Mouse (Mus musculus) midbrain, embryonic 12.5 days (tissue): ENCODE results near the gene Foxn1. TPM values are rescaled to one million over a fixed set of nuclear protein-coding genes. Genes with fewer than 3 reads are reported as not detected.

Experiments used
- ATAC-seq: fragments of 200-750 bp; cut with Nextera tagmentation; 2 replicates; pipeline ENCODE4 v1.8.0; 2017; ENCODE audit warnings: low read depth, moderate TSS enrichment, moderate library complexity; ENCODE audit not compliant: low FRiP score
- H3K27ac ChIP-seq: fragments of 300-500 bp; sonication (generic); replicated peaks from 2 replicates; pipeline ENCODE4 v1.5.1; 2016; ENCODE audit warnings: mild to moderate bottlenecking
- H3K27me3 ChIP-seq: fragments of 300-500 bp; sonication (generic); 2 replicates; pipeline ENCODE4 v1.6.1; 2016; ENCODE audit warnings: mild to moderate bottlenecking
- H3K36me3 ChIP-seq: fragments of 300-500 bp; sonication (generic); 2 replicates; pipeline ENCODE4 v1.6.1; 2016
- H3K4me1 ChIP-seq: fragments of 300-500 bp; sonication (generic); 2 replicates; pipeline ENCODE4 v1.6.1; 2016
- H3K4me2 ChIP-seq: fragments of 300-500 bp; sonication (generic); replicated peaks from 2 replicates; pipeline ENCODE4 v1.6.1; 2016; ENCODE audit warnings: mild to moderate bottlenecking, moderate library complexity
- H3K4me3 ChIP-seq: fragments of 300-500 bp; sonication (generic); 2 replicates; pipeline ENCODE4 v1.5.1; 2016; ENCODE audit warnings: mild to moderate bottlenecking
- H3K9ac ChIP-seq: fragments of 300-500 bp; sonication (generic); replicated peaks from 2 replicates; pipeline ENCODE4 v1.6.1; 2016; ENCODE audit warnings: mild to moderate bottlenecking, moderate library complexity
- H3K9me3 ChIP-seq: fragments of 300-500 bp; sonication (generic); 2 replicates; pipeline ENCODE4 v1.6.1; 2016; ENCODE audit warnings: mild to moderate bottlenecking
- WGBS: fragments of 180-500 bp; shearing (Covaris S2); methylation state at CpG from one replicate; pipeline ENCODE4 v1.1.7; 2016; 5-methylcytosine and 5-hydroxymethylcytosine counted together
- polyA plus RNA-seq: library from polyadenylated mRNA; unstranded; fragments of >200 nt; fragmentation: Nextera tagmentation; extraction: Ambion mirVana; gene quantifications from 2 replicates; pipeline ENCODE4 v1.2.1, GENCODE M21; 2016

The Foxn1 gene
- polyA plus RNA-seq, 1 experiment from 2014 or later, result not detected

- peaks cover 5% of the 10 kb centered on the region for H3K4me1 ChIP-seq
- peaks cover 11% of the 10 kb centered on the region; the same call in 1 of the 2 replicates for H3K27me3 ChIP-seq
- ATAC-seq, result no peak
- H3K36me3 ChIP-seq, result no peaks in the 10 kb centered on the region
- WGBS, result 43% methylated on average over 11 of the region's 11 CpGs
- H3K4me3 ChIP-seq, result peak overlapping the region; percentile 30
- H3K9ac ChIP-seq, result peak overlapping the region; percentile 39; the same call in 1 of the 2 replicates
- no peak overlapping the region for H3K27ac ChIP-seq
- no peaks in the 10 kb centered on the region for H3K9me3 ChIP-seq
- peak overlapping the region; percentile 51 for H3K4me2 ChIP-seq
Measured at GRCm38 (mm10) chr11:78396950-78397349, 10.6 kb upstream of the Foxn1 start.

GRCm38 (mm10) chr11:78392728-78393127 lies 6.4 kb upstream of the Foxn1 start:
- no peak overlapping the region for H3K27ac ChIP-seq
- no peak overlapping the region for H3K4me3 ChIP-seq
- no peak overlapping the region for H3K9ac ChIP-seq
- ATAC-seq, result no peak
- no peaks in the 10 kb centered on the region for H3K36me3 ChIP-seq
- H3K4me1 ChIP-seq, result peaks cover 5% of the 10 kb centered on the region
- H3K27me3 ChIP-seq, result no peaks in the 10 kb centered on the region
- no peak overlapping the region for H3K4me2 ChIP-seq
- H3K9me3 ChIP-seq, result no peaks in the 10 kb centered on the region
- 80% methylated on average over 3 of the region's 3 CpGs for WGBS

GRCm38 (mm10) chr11:78385776-78386175 lies 582 bp downstream of the Foxn1 start:
- Histone ChIP-seq H3K27me3 (no peaks in the 10 kb centered on the region; the same call in 1 of the 2 replicates), H3K36me3 (no peaks in the 10 kb centered on the region), H3K4me3 (no peak overlapping the region), H3K9me3 (no peaks in the 10 kb centered on the region), H3K4me1 (no peaks in the 10 kb centered on the region), H3K4me2 (no peak overlapping the region), H3K9ac (no peak overlapping the region), H3K27ac (no peak overlapping the region)
- 90% methylated on average over 10 of the region's 10 CpGs for WGBS
- ATAC-seq, result no peak

GRCm38 (mm10) chr11:78382701-78383100 lies 3.7 kb downstream of the Foxn1 start:
- no peaks in the 10 kb centered on the region for H3K4me1 ChIP-seq
- no peak overlapping the region for H3K4me2 ChIP-seq
- no peak for ATAC-seq
- H3K27ac ChIP-seq, result no peak overlapping the region
- WGBS, result 24% methylated on average over 5 of the region's 5 CpGs
- H3K9me3 ChIP-seq, result no peaks in the 10 kb centered on the region
- H3K9ac ChIP-seq, result no peak overlapping the region
- H3K4me3 ChIP-seq, result no peak overlapping the region
- peaks cover 4% of the 10 kb centered on the region for H3K27me3 ChIP-seq
- H3K36me3 ChIP-seq, result no peaks in the 10 kb centered on the region

GRCm38 (mm10) chr11:78382286-78382685 lies 4.1 kb downstream of the Foxn1 start:
- H3K4me1 ChIP-seq, result no peaks in the 10 kb centered on the region
- H3K36me3 ChIP-seq, result no peaks in the 10 kb centered on the region
- ATAC-seq, result no peak
- no peak overlapping the region for H3K4me3 ChIP-seq
- H3K27me3 ChIP-seq, result peaks cover 4% of the 10 kb centered on the region
- no peaks in the 10 kb centered on the region for H3K9me3 ChIP-seq
- H3K9ac ChIP-seq, result no peak overlapping the region
- no peak overlapping the region for H3K27ac ChIP-seq
- no peak overlapping the region for H3K4me2 ChIP-seq
- WGBS, result 84% methylated on average over 7 of the region's 7 CpGs

GRCm38 (mm10) chr11:78380996-78381395 lies 5.4 kb downstream of the Foxn1 start:
- H3K27me3 ChIP-seq, result peaks cover 4% of the 10 kb centered on the region
- H3K9me3 ChIP-seq, result no peaks in the 10 kb centered on the region
- 95% methylated on average over 3 of the region's 3 CpGs for WGBS
- no peak overlapping the region for H3K27ac ChIP-seq
- H3K36me3 ChIP-seq, result no peaks in the 10 kb centered on the region
- H3K9ac ChIP-seq, result no peak overlapping the region
- no peak overlapping the region for H3K4me3 ChIP-seq
- no peak for ATAC-seq
- H3K4me2 ChIP-seq, result no peak overlapping the region
- no peaks in the 10 kb centered on the region for H3K4me1 ChIP-seq

GRCm38 (mm10) chr11:78380351-78380750 lies 6.0 kb downstream of the Foxn1 start:
- WGBS, result 73% methylated on average over 4 of the region's 4 CpGs
- H3K4me3 ChIP-seq, result no peak overlapping the region
- no peak overlapping the region for H3K27ac ChIP-seq
- no peak overlapping the region for H3K9ac ChIP-seq
- H3K4me2 ChIP-seq, result no peak overlapping the region
- ATAC-seq, result no peak
- peaks cover 4% of the 10 kb centered on the region for H3K27me3 ChIP-seq
- no peaks in the 10 kb centered on the region for H3K36me3 ChIP-seq
- no peaks in the 10 kb centered on the region for H3K4me1 ChIP-seq
- H3K9me3 ChIP-seq, result no peaks in the 10 kb centered on the region

- ATAC-seq, result no peak
- H3K4me2 ChIP-seq, result no peak overlapping the region
- H3K4me1 ChIP-seq, result no peaks in the 10 kb centered on the region
- H3K9me3 ChIP-seq, result no peaks in the 10 kb centered on the region
- no peaks in the 10 kb centered on the region for H3K36me3 ChIP-seq
- no peak overlapping the region for H3K27ac ChIP-seq
- no peak overlapping the region for H3K4me3 ChIP-seq
- peaks cover 4% of the 10 kb centered on the region; the same call in 1 of the 2 replicates for H3K27me3 ChIP-seq
- 56% methylated on average over 12 of the region's 12 CpGs for WGBS
- H3K9ac ChIP-seq, result no peak overlapping the region
Measured at GRCm38 (mm10) chr11:78377549-78378159, 8.7 kb downstream of the Foxn1 start.

- Histone ChIP-seq H3K27me3 (peaks cover 4% of the 10 kb centered on the region; the same call in 1 of the 2 replicates), H3K9me3 (no peaks in the 10 kb centered on the region), H3K27ac (no peak overlapping the region), H3K4me2 (no peak overlapping the region), H3K9ac (no peak overlapping the region), H3K36me3 (no peaks in the 10 kb centered on the region), H3K4me1 (no peaks in the 10 kb centered on the region), H3K4me3 (no peak overlapping the region)
- no peak for ATAC-seq
- 76% methylated on average over 8 of the region's 8 CpGs for WGBS
Measured at GRCm38 (mm10) chr11:78374147-78374546, 12.2 kb downstream of the Foxn1 start.

- H3K4me1 ChIP-seq, result no peaks in the 10 kb centered on the region
- ATAC-seq, result no peak
- no peak overlapping the region for H3K4me2 ChIP-seq
- no peaks in the 10 kb centered on the region for H3K36me3 ChIP-seq
- 62% methylated on average over 7 of the region's 7 CpGs for WGBS
- H3K9ac ChIP-seq, result no peak overlapping the region
- no peak overlapping the region for H3K27ac ChIP-seq
- no peaks in the 10 kb centered on the region for H3K27me3 ChIP-seq
- no peak overlapping the region for H3K4me3 ChIP-seq
- H3K9me3 ChIP-seq, result no peaks in the 10 kb centered on the region
Measured at GRCm38 (mm10) chr11:78372610-78373009, 13.7 kb downstream of the Foxn1 start.

GRCm38 (mm10) chr11:78372166-78372565 lies 14.2 kb downstream of the Foxn1 start:
- Histone ChIP-seq H3K27me3 (no peaks in the 10 kb centered on the region), H3K36me3 (no peaks in the 10 kb centered on the region), H3K4me3 (no peak overlapping the region), H3K4me2 (no peak overlapping the region), H3K9me3 (no peaks in the 10 kb centered on the region), H3K9ac (no peak overlapping the region), H3K27ac (no peak overlapping the region), H3K4me1 (no peaks in the 10 kb centered on the region)
- no peak for ATAC-seq
- WGBS, result 88% methylated on average over 3 of the region's 3 CpGs

- Histone ChIP-seq H3K4me2 (no peak overlapping the region), H3K27ac (no peak overlapping the region), H3K4me3 (no peak overlapping the region), H3K9me3 (no peaks in the 10 kb centered on the region), H3K4me1 (no peaks in the 10 kb centered on the region), H3K9ac (no peak overlapping the region), H3K27me3 (no peaks in the 10 kb centered on the region), H3K36me3 (no peaks in the 10 kb centered on the region)
- no peak for ATAC-seq
- 93% methylated on average over 11 of the region's 11 CpGs for WGBS
Measured at GRCm38 (mm10) chr11:78371711-78372110, 14.6 kb downstream of the Foxn1 start.

- Histone ChIP-seq H3K9me3 (no peaks in the 10 kb centered on the region), H3K27ac (no peak overlapping the region), H3K36me3 (no peaks in the 10 kb centered on the region), H3K4me2 (no peak overlapping the region), H3K9ac (no peak overlapping the region), H3K27me3 (no peaks in the 10 kb centered on the region), H3K4me3 (no peak overlapping the region), H3K4me1 (no peaks in the 10 kb centered on the region)
- no peak for ATAC-seq
- 57% methylated on average over 1 of the region's 1 CpGs for WGBS
Measured at GRCm38 (mm10) chr11:78370389-78370788, 16.0 kb downstream of the Foxn1 start.
